Mouse (Mus musculus): ENCODE measurements around the gene Mast4. TPM values are rescaled to one million over a fixed set of nuclear protein-coding genes. Genes with fewer than 3 reads are reported as not detected.

Gene Mast4
- polyA plus RNA-seq, 1 experiment from 2014 or later, result 41.1 TPM

DNA sequence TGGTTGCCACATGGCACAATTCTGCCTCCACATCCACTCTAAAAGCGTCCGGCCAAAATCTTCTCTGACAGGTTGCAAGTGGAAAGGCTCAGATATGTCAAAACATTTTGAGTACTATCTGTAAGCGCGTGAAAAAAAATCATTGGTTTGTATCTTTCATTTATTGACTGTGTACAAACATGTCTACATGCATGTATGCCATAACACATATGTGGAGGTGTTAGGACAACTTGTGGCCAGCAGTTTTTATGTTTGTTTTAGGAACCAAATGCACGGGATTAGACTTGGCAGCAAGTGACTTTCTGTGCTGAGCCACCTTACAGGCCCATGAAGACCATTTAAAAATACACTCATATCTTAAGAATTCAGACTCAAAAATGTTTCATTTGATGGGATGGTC, 206.7 kb downstream of the Mast4 start:
- WGBS, result 92% methylated on average over 5 of the region's 5 CpGs
- no peaks in the 10 kb centered on the region for H3K9me3 ChIP-seq
- H3K36me3 ChIP-seq (replicated peaks), result no peaks in the 10 kb centered on the region
- H3K4me1 ChIP-seq, result 0 out of 2 replicates have a peak, but pooled peaks cover 5% of the 10 kb centered on the region
- H3K27me3 ChIP-seq (replicated peaks), result no peaks in the 10 kb centered on the region
- no peak overlapping the region for H3K9ac ChIP-seq
- H3K27ac ChIP-seq, result no peak overlapping the region
- no peak for ATAC-seq (replicated peaks)
- no peak overlapping the region for H3K4me3 ChIP-seq
- H3K4me2 ChIP-seq, result no peak overlapping the region

DNA sequence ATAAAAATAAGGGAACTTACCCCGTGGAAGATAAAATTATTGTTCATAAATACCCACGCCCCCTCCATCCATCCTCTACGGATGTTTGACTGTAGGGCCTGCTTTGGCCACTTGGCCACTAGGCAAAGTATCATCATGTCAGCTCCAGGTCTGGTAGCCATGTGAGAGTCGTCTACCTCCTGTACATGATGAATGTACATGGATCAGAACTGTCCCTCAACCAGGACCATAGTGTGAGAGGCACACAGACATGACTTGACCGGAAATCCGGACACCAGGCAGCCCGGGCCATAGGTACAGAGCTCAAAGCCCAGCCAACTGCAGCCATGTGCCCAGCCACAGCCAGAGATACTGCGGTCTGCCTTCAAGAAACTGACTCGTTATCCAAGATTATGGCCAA, 210.6 kb downstream of the Mast4 start:
- H3K9me3 ChIP-seq, result no peaks in the 10 kb centered on the region
- no peak overlapping the region for H3K4me3 ChIP-seq
- 93% methylated on average over 9 of the region's 9 CpGs for WGBS
- H3K4me1 ChIP-seq, result peaks cover 9% of the 10 kb centered on the region
- no peaks in the 10 kb centered on the region for H3K36me3 ChIP-seq (replicated peaks)
- no peak overlapping the region for H3K9ac ChIP-seq
- no peak for ATAC-seq (replicated peaks)
- H3K27me3 ChIP-seq (replicated peaks), result no peaks in the 10 kb centered on the region
- H3K4me2 ChIP-seq, result no peak overlapping the region
- H3K27ac ChIP-seq, result no peak overlapping the region

- Histone ChIP-seq H3K27ac (no peak overlapping the region), H3K4me1 (peaks cover 9% of the 10 kb centered on the region), H3K27me3 (replicated peaks) (no peaks in the 10 kb centered on the region), H3K4me2 (no peak overlapping the region), H3K9me3 (no peaks in the 10 kb centered on the region), H3K4me3 (no peak overlapping the region), H3K9ac (no peak overlapping the region), H3K36me3 (replicated peaks) (no peaks in the 10 kb centered on the region)
- WGBS, result 65% methylated on average over 22 of the region's 22 CpGs
- no peak; the same call in 1 of the 2 replicates for ATAC-seq (replicated peaks)
Measured at GRCm38 (mm10) chr13:103121796-103122792, 212.2 kb downstream of the Mast4 start.

- H3K4me1 ChIP-seq, result peaks cover 9% of the 10 kb centered on the region
- no peaks in the 10 kb centered on the region for H3K36me3 ChIP-seq (replicated peaks)
- peak overlapping the region; percentile 42 for H3K4me2 ChIP-seq
- peak overlapping the region; percentile 9; the same call in 1 of the 2 replicates for H3K4me3 ChIP-seq
- H3K9me3 ChIP-seq, result no peaks in the 10 kb centered on the region
- peak overlapping the region; percentile 22; the same call in 1 of the 2 replicates for H3K9ac ChIP-seq
- 6% methylated on average over 7 of the region's 7 CpGs for WGBS
- no peaks in the 10 kb centered on the region for H3K27me3 ChIP-seq (replicated peaks)
- peak overlapping the region; percentile 67 for H3K27ac ChIP-seq
- ATAC-seq (replicated peaks), result peak; percentile 90
Measured at GRCm38 (mm10) chr13:103120669-103121131, 213.6 kb downstream of the Mast4 start.

DNA sequence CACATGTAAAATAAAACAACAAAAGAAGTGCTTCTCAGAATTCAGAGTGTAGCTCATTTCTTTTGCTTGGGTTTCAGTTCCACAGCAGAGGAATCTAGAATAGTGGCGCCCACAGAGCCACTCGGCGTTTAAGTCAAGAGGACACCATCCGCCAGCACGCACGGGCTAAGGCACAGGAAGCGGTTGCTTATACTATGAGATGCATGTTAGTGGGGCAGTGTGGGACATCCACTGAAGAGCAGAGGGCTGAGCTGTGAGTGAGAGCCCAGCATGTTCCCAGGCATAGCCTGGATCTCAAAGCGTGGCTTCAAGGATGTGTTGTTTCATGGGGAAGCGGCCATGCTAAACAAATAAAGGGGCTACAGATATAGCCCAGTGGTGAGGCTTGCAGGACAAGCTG, 214.6 kb downstream of the Mast4 start:
- no peak for ATAC-seq (replicated peaks)
- no peaks in the 10 kb centered on the region for H3K9me3 ChIP-seq
- H3K36me3 ChIP-seq (replicated peaks), result no peaks in the 10 kb centered on the region
- no peak overlapping the region for H3K4me2 ChIP-seq
- no peak overlapping the region for H3K9ac ChIP-seq
- H3K27me3 ChIP-seq (replicated peaks), result no peaks in the 10 kb centered on the region
- no peak overlapping the region for H3K4me3 ChIP-seq
- 84% methylated on average over 9 of the region's 9 CpGs for WGBS
- peaks cover 9% of the 10 kb centered on the region for H3K4me1 ChIP-seq
- no peak overlapping the region for H3K27ac ChIP-seq

- H3K4me3 ChIP-seq, result no peak overlapping the region
- H3K9me3 ChIP-seq, result no peaks in the 10 kb centered on the region
- no peaks in the 10 kb centered on the region for H3K27me3 ChIP-seq (replicated peaks)
- no peak overlapping the region for H3K4me2 ChIP-seq
- no peak overlapping the region for H3K27ac ChIP-seq
- ATAC-seq (replicated peaks), result no peak
- peaks cover 7% of the 10 kb centered on the region; the same call in 1 of the 2 replicates for H3K4me1 ChIP-seq
- H3K9ac ChIP-seq, result no peak overlapping the region
- H3K36me3 ChIP-seq (replicated peaks), result no peaks in the 10 kb centered on the region
- WGBS, result 66% methylated on average over 4 of the region's 4 CpGs
Measured at GRCm38 (mm10) chr13:103115116-103115515, 219.2 kb downstream of the Mast4 start.

GRCm38 (mm10) chr13:103114274-103114673, 220.0 kb downstream of the Mast4 start:
- ATAC-seq (replicated peaks), result peak; percentile 52; the same call in 1 of the 2 replicates
- Histone ChIP-seq H3K4me3 (no peak overlapping the region), H3K27ac (no peak overlapping the region), H3K4me1 (peaks cover 13% of the 10 kb centered on the region; the same call in 1 of the 2 replicates), H3K36me3 (replicated peaks) (no peaks in the 10 kb centered on the region), H3K4me2 (no peak overlapping the region), H3K9me3 (no peaks in the 10 kb centered on the region), H3K9ac (no peak overlapping the region), H3K27me3 (replicated peaks) (no peaks in the 10 kb centered on the region)
- 21% methylated on average over 5 of the region's 5 CpGs for WGBS

GRCm38 (mm10) chr13:103109872-103110271, 224.4 kb downstream of the Mast4 start:
- Histone ChIP-seq H3K27ac (no peak overlapping the region), H3K4me2 (peak overlapping the region; percentile 20; the same call in 1 of the 2 replicates), H3K9me3 (no peaks in the 10 kb centered on the region), H3K36me3 (replicated peaks) (no peaks in the 10 kb centered on the region), H3K9ac (no peak overlapping the region), H3K4me1 (peaks cover 13% of the 10 kb centered on the region; the same call in 1 of the 2 replicates), H3K4me3 (no peak overlapping the region), H3K27me3 (replicated peaks) (no peaks in the 10 kb centered on the region)
- WGBS, result 25% methylated on average over 10 of the region's 10 CpGs
- peak; percentile 48; the same call in 1 of the 2 replicates for ATAC-seq (replicated peaks)

- ATAC-seq (replicated peaks), result no peak
- 88% methylated on average over 5 of the region's 5 CpGs for WGBS
Measured at GRCm38 (mm10) chr13:103107362-103107761, 226.9 kb downstream of the Mast4 start.

GRCm38 (mm10) chr13:103102598-103102997, 231.7 kb downstream of the Mast4 start:
- no peak overlapping the region for H3K27ac ChIP-seq
- no peak overlapping the region for H3K4me3 ChIP-seq
- no peaks in the 10 kb centered on the region for H3K9me3 ChIP-seq
- H3K9ac ChIP-seq, result no peak overlapping the region
- H3K4me1 ChIP-seq, result peaks cover 6% of the 10 kb centered on the region
- ATAC-seq (replicated peaks), result peak; percentile 38; the same call in 1 of the 2 replicates
- no peaks in the 10 kb centered on the region for H3K27me3 ChIP-seq (replicated peaks)
- WGBS, result 78% methylated on average over 6 of the region's 6 CpGs
- H3K4me2 ChIP-seq, result no peak overlapping the region
- no peaks in the 10 kb centered on the region for H3K36me3 ChIP-seq (replicated peaks)

More at GRCm38 (mm10) chr13:103107362-103107761, 226.9 kb downstream of the Mast4 start:
- peaks cover 13% of the 10 kb centered on the region; the same call in 1 of the 2 replicates for H3K4me1 ChIP-seq
- H3K9ac ChIP-seq, result no peak overlapping the region
- H3K9me3 ChIP-seq, result no peaks in the 10 kb centered on the region
- H3K27ac ChIP-seq, result no peak overlapping the region
- no peak overlapping the region for H3K4me2 ChIP-seq
- no peak overlapping the region for H3K4me3 ChIP-seq
- H3K36me3 ChIP-seq (replicated peaks), result no peaks in the 10 kb centered on the region
- no peaks in the 10 kb centered on the region for H3K27me3 ChIP-seq (replicated peaks)

GRCm38 (mm10) chr13:103096346-103097150, 237.7 kb downstream of the Mast4 start:
- H3K9me3 ChIP-seq, result no peaks in the 10 kb centered on the region
- ATAC-seq (replicated peaks), result peak; percentile 94
- peak overlapping the region; percentile 79 for H3K4me2 ChIP-seq
- peak overlapping the region; percentile 45 for H3K4me3 ChIP-seq
- H3K9ac ChIP-seq, result peak overlapping the region; percentile 39
- H3K27me3 ChIP-seq (replicated peaks), result 0 out of 2 replicates have a peak, but pooled peaks cover 3% of the 10 kb centered on the region
- no peaks in the 10 kb centered on the region for H3K36me3 ChIP-seq (replicated peaks)
- 4% methylated on average over 28 of the region's 28 CpGs for WGBS
- peak overlapping the region; percentile 57; the same call in 1 of the 2 replicates for H3K27ac ChIP-seq
- H3K4me1 ChIP-seq, result peaks cover 17% of the 10 kb centered on the region
